Mouse (Mus musculus) neural tube, embryonic 15.5 days (tissue): ENCODE results near the gene Rorc. TPM values are rescaled to one million over a fixed set of nuclear protein-coding genes. Genes with fewer than 3 reads are reported as not detected.

ENCODE experiments used
- ATAC-seq: fragments of 200-750 bp; cut with Nextera tagmentation; 2 replicates; pipeline ENCODE4 v1.8.0; 2017; ENCODE audit warnings: mild to moderate bottlenecking, moderate TSS enrichment, moderate library complexity; ENCODE audit not compliant: low FRiP score
- H3K27ac ChIP-seq: fragments of 300-500 bp; sonication (generic); replicated peaks from 2 replicates; pipeline ENCODE4 v1.5.1; 2015; ENCODE audit warnings: mild to moderate bottlenecking, inconsistent platforms
- H3K27me3 ChIP-seq: fragments of 300-500 bp; sonication (generic); replicated peaks from 2 replicates; pipeline ENCODE4 v1.6.1; 2015; ENCODE audit warnings: inconsistent platforms
- H3K36me3 ChIP-seq: fragments of 300-500 bp; sonication (generic); 2 replicates; pipeline ENCODE4 v1.6.1; 2015; ENCODE audit warnings: inconsistent platforms
- H3K4me1 ChIP-seq: fragments of 300-500 bp; sonication (generic); 2 replicates; pipeline ENCODE4 v1.6.1; 2015; ENCODE audit warnings: inconsistent platforms
- H3K4me2 ChIP-seq: fragments of 300-500 bp; sonication (generic); 2 replicates; pipeline ENCODE4 v1.6.1; 2015; ENCODE audit warnings: inconsistent platforms, mild to moderate bottlenecking, moderate library complexity
- H3K4me3 ChIP-seq: fragments of 300-500 bp; sonication (generic); replicated peaks from 2 replicates; pipeline ENCODE4 v1.5.1; 2015; ENCODE audit warnings: mild to moderate bottlenecking, inconsistent platforms
- H3K9ac ChIP-seq: fragments of 300-500 bp; sonication (generic); replicated peaks from 2 replicates; pipeline ENCODE4 v1.6.1; 2015; ENCODE audit warnings: mild to moderate bottlenecking, inconsistent platforms
- H3K9me3 ChIP-seq: fragments of 300-500 bp; sonication (generic); replicated peaks from 2 replicates; pipeline ENCODE4 v1.6.1; 2016; ENCODE audit warnings: inconsistent platforms
- WGBS: fragments of 180-500 bp; shearing (Covaris S2); methylation state at CpG from one replicate; pipeline ENCODE4 v1.1.7; 2015; ENCODE audit warnings: mixed read lengths; 5-methylcytosine and 5-hydroxymethylcytosine counted together
- polyA plus RNA-seq: library from polyadenylated mRNA; unstranded; fragments of >200 nt; fragmentation: Nextera tagmentation; extraction: Ambion mirVana; gene quantifications from 2 replicates; pipeline ENCODE4 v1.2.1, GENCODE M21; 2015

Rorc gene
- 0.31 and 1.9 TPM in 2 replicates for polyA plus RNA-seq

- H3K9me3 ChIP-seq: no peaks in the 10 kb centered on the region
- peaks cover 29% of the 10 kb centered on the region for H3K4me1 ChIP-seq
- H3K27me3 ChIP-seq: 0 out of 2 replicates have a peak, but pooled peaks cover 6% of the 10 kb centered on the region
- 0 out of 2 replicates have a peak within 1 kb of the TSS, but pooled peaks have one; percentile 1 for H3K4me3 ChIP-seq
- no peak for ATAC-seq
- H3K4me2 ChIP-seq: peak within 1 kb of the TSS; percentile 42
- WGBS: 12% methylated on average over 5 of the region's 5 CpGs
- no peak within 1 kb of the TSS for H3K27ac ChIP-seq
- H3K9ac ChIP-seq: no peak within 1 kb of the TSS
- no peaks in the 10 kb centered on the region for H3K36me3 ChIP-seq
These were observed at the start of gene Rorc for GRCm38 (mm10) chr3:94372641-94373040. TSS of gene Rorc (plus strand) at chr3:94372794.

- Histone ChIP-seq H3K36me3 (peaks cover 58% of the 10 kb centered on the region), H3K9me3 (no peaks in the 10 kb centered on the region), H3K9ac (no peak overlapping the region), H3K27me3 (no peaks in the 10 kb centered on the region), H3K4me1 (no peaks in the 10 kb centered on the region), H3K4me2 (no peak overlapping the region), H3K4me3 (no peak overlapping the region), H3K27ac (no peak overlapping the region)
- 68% methylated on average over 3 of the region's 3 CpGs for WGBS
- ATAC-seq: no peak
These were observed 43.9 kb upstream of the Rorc start for GRCm38 (mm10) chr3:94328681-94329080.

GRCm38 (mm10) chr3:94334442-94334841, 38.2 kb upstream of the Rorc start:
- Histone ChIP-seq H3K27me3 (no peaks in the 10 kb centered on the region), H3K4me1 (no peaks in the 10 kb centered on the region), H3K4me3 (no peak overlapping the region), H3K9ac (no peak overlapping the region), H3K9me3 (no peaks in the 10 kb centered on the region), H3K27ac (no peak overlapping the region), H3K36me3 (peaks cover 27% of the 10 kb centered on the region), H3K4me2 (no peak overlapping the region)
- no peak for ATAC-seq
- 91% methylated on average over 4 of the region's 4 CpGs for WGBS

GRCm38 (mm10) chr3:94338522-94338921, 34.1 kb upstream of the Rorc start:
- WGBS: 89% methylated on average over 3 of the region's 3 CpGs
- H3K9ac ChIP-seq: no peak overlapping the region
- no peak for ATAC-seq

GRCm38 (mm10) chr3:94341959-94342422, 30.6 kb upstream of the Rorc start, which contains the start of gene Them5:
TSS of gene Them5 (plus strand) at chr3:94342099.
- no peaks in the 10 kb centered on the region for H3K36me3 ChIP-seq
- no peaks in the 10 kb centered on the region for H3K4me1 ChIP-seq
- WGBS: 59% methylated on average over 3 of the region's 3 CpGs
- ATAC-seq: no peak
- no peak within 1 kb of the TSS for H3K4me3 ChIP-seq
- H3K4me2 ChIP-seq: no peak within 1 kb of the TSS
- no peaks in the 10 kb centered on the region for H3K9me3 ChIP-seq
- H3K27ac ChIP-seq: no peak within 1 kb of the TSS
- no peak within 1 kb of the TSS for H3K9ac ChIP-seq
- H3K27me3 ChIP-seq: no peaks in the 10 kb centered on the region

More at GRCm38 (mm10) chr3:94338522-94338921, 34.1 kb upstream of the Rorc start:
- no peaks in the 10 kb centered on the region for H3K27me3 ChIP-seq
- H3K4me3 ChIP-seq: no peak overlapping the region
- no peaks in the 10 kb centered on the region for H3K9me3 ChIP-seq
- H3K36me3 ChIP-seq: no peaks in the 10 kb centered on the region
- H3K27ac ChIP-seq: no peak overlapping the region
- no peak overlapping the region for H3K4me2 ChIP-seq
- no peaks in the 10 kb centered on the region for H3K4me1 ChIP-seq

- Histone ChIP-seq H3K4me1 (no peaks in the 10 kb centered on the region), H3K4me2 (no peak overlapping the region), H3K27me3 (no peaks in the 10 kb centered on the region), H3K27ac (no peak overlapping the region), H3K9ac (no peak overlapping the region), H3K4me3 (no peak overlapping the region), H3K36me3 (no peaks in the 10 kb centered on the region), H3K9me3 (no peaks in the 10 kb centered on the region)
- ATAC-seq: no peak
- WGBS: 72% methylated on average over 1 of the region's 1 CpGs
These were observed 30.0 kb upstream of the Rorc start for GRCm38 (mm10) chr3:94342552-94342951.

- Histone ChIP-seq H3K9ac (no peak overlapping the region), H3K4me1 (no peaks in the 10 kb centered on the region), H3K4me2 (no peak overlapping the region), H3K36me3 (no peaks in the 10 kb centered on the region), H3K9me3 (no peaks in the 10 kb centered on the region), H3K4me3 (no peak overlapping the region), H3K27me3 (no peaks in the 10 kb centered on the region), H3K27ac (no peak overlapping the region)
- ATAC-seq: no peak
- 95% methylated on average over 2 of the region's 2 CpGs for WGBS
These were observed 28.4 kb upstream of the Rorc start for GRCm38 (mm10) chr3:94344182-94344581.

GRCm38 (mm10) chr3:94344897-94345296, 27.7 kb upstream of the Rorc start:
- H3K4me3 ChIP-seq: no peak overlapping the region
- no peak overlapping the region for H3K4me2 ChIP-seq
- no peak overlapping the region for H3K9ac ChIP-seq
- no peak overlapping the region for H3K27ac ChIP-seq
- H3K9me3 ChIP-seq: no peaks in the 10 kb centered on the region
- no peak for ATAC-seq
- no peaks in the 10 kb centered on the region for H3K36me3 ChIP-seq
- no peaks in the 10 kb centered on the region for H3K27me3 ChIP-seq
- WGBS: 76% methylated on average over 3 of the region's 3 CpGs
- no peaks in the 10 kb centered on the region for H3K4me1 ChIP-seq

GRCm38 (mm10) chr3:94348146-94348545, 24.4 kb upstream of the Rorc start:
- H3K4me2 ChIP-seq: no peak overlapping the region
- H3K4me1 ChIP-seq: no peaks in the 10 kb centered on the region
- no peaks in the 10 kb centered on the region for H3K27me3 ChIP-seq
- no peak overlapping the region for H3K27ac ChIP-seq
- ATAC-seq: no peak
- H3K9me3 ChIP-seq: no peaks in the 10 kb centered on the region
- H3K36me3 ChIP-seq: no peaks in the 10 kb centered on the region
- H3K9ac ChIP-seq: no peak overlapping the region
- H3K4me3 ChIP-seq: no peak overlapping the region
- WGBS: 88% methylated on average over 2 of the region's 2 CpGs

GRCm38 (mm10) chr3:94360812-94361211, 11.8 kb upstream of the Rorc start:
- no peaks in the 10 kb centered on the region for H3K36me3 ChIP-seq
- no peak overlapping the region for H3K9ac ChIP-seq
- H3K4me1 ChIP-seq: peaks cover 19% of the 10 kb centered on the region
- no peak for ATAC-seq
- H3K27ac ChIP-seq: no peak overlapping the region
- WGBS: 3% methylated on average over 1 of the region's 1 CpGs
- no peaks in the 10 kb centered on the region for H3K9me3 ChIP-seq
- no peak overlapping the region for H3K4me2 ChIP-seq
- no peak overlapping the region for H3K4me3 ChIP-seq
- H3K27me3 ChIP-seq: peaks cover 11% of the 10 kb centered on the region; the same call in 1 of the 2 replicates

- Histone ChIP-seq H3K4me1 (peaks cover 19% of the 10 kb centered on the region), H3K27me3 (peaks cover 15% of the 10 kb centered on the region), H3K36me3 (no peaks in the 10 kb centered on the region), H3K9me3 (no peaks in the 10 kb centered on the region), H3K27ac (0 out of 2 replicates have a peak within 1 kb of the TSS, but pooled peaks have one; percentile 1), H3K4me2 (peak within 1 kb of the TSS; percentile 89), H3K9ac (peak within 1 kb of the TSS; percentile 76), H3K4me3 (peak within 1 kb of the TSS; percentile 57)
- 40% methylated on average over 7 of the region's 7 CpGs for WGBS
- ATAC-seq: no peak
These were observed 10.5 kb upstream of the Rorc start, which contains the start of gene C2cd4d for GRCm38 (mm10) chr3:94362138-94362537. TSS of gene C2cd4d (plus strand) at chr3:94362438.

- peak overlapping the region; percentile 89 for H3K4me2 ChIP-seq
- H3K27me3 ChIP-seq: peaks cover 15% of the 10 kb centered on the region
- H3K27ac ChIP-seq: peak overlapping the region; percentile 54
- H3K9me3 ChIP-seq: no peaks in the 10 kb centered on the region
- H3K9ac ChIP-seq: peak overlapping the region; percentile 76
- peak; percentile 58 for ATAC-seq
- H3K36me3 ChIP-seq: no peaks in the 10 kb centered on the region
- peaks cover 19% of the 10 kb centered on the region for H3K4me1 ChIP-seq
- H3K4me3 ChIP-seq: peak overlapping the region; percentile 57
- 4% methylated on average over 91 of the region's 97 CpGs for WGBS
These were observed 9.1 kb upstream of the Rorc start for GRCm38 (mm10) chr3:94363291-94364153.
